Mouse (Mus musculus): ENCODE data around the gene Tacc3. TPM values are rescaled to one million over a fixed set of nuclear protein-coding genes. Genes with fewer than 3 reads are reported as not detected.
A peak's percentile ranks its signal among the peaks of the same experiment; 100 is the strongest.

The Tacc3 gene
- polyA plus RNA-seq, 1 experiment from 2014 or later: 277 TPM

DNA sequence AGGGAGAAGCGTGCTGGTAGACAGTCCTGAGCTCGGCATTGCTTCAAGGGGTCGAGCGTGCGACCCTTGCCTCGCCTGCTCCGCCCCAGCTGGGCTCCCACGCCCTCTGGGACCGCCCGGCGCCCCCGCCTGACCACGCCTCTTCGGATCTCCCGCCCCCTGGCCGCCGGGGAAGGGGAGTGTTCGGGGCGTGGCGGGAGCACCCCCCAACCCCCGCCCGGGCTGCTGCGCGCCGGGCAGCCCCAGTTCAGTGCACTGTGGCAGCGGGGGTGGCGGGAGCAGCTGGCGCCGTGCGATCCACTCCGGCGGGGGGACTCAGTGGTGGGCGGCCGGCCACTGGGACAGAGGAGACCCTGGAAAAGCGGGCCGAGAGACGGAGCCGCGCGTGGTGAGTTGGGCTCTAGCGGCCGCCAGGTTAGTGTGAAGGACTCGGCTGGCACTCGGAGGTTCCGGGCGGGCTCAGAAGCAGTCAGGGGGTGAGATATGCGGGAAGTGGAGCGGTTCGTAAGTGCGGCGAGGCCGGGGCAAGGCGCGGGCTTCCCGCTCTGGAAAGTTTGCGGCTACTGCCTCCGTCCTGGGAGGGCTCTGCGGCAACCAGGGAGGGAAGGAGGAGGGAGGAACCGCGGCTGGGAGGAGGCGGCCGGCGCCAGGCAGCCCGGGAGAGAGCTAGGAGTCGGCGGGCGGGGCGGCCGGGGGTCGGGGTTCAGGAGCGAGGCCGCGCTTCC, 63.8 kb downstream of the Tacc3 start, which contains the start of gene Fgfr3:
Gene Fgfr3 (plus strand): TSS at position 134 of the 725 bp plus-strand sequence.
- Histone ChIP-seq H3K9me3 (ENCODE audit: control insufficient read depth, low read length) (no peaks in the 10 kb centered on the region), H3K4me3 (ENCODE audit: low read depth, low read length) (peak within 1 kb of the TSS; percentile 88), H3K36me3 (ENCODE audit: control insufficient read depth, insufficient read depth, low read length) (no peaks in the 10 kb centered on the region), H3K4me1 (ENCODE audit: control insufficient read depth, insufficient read depth, low read length) (peaks cover 65% of the 10 kb centered on the region), H3K27me3 (ENCODE audit: control insufficient read depth, insufficient read depth, low read length) (peaks cover 43% of the 10 kb centered on the region; the same call in 1 of the 2 replicates), H3K9ac (ENCODE audit: low read length) (peak within 1 kb of the TSS; percentile 97), H3K4me2 (peak within 1 kb of the TSS; percentile 88), H3K27ac (ENCODE audit: low read depth, low read length) (peak within 1 kb of the TSS; percentile 91)
- DNase-seq (ENCODE audit: low spot score, missing footprints) (peak; percentile 97), ATAC-seq (ENCODE audit: low FRiP score) (peak; percentile 73)
- WGBS: under 1% methylated on average over 71 of the region's 73 CpGs

- H3K36me3 ChIP-seq (ENCODE audit: control insufficient read depth, insufficient read depth, low read length): no peaks in the 10 kb centered on the region
- H3K9me3 ChIP-seq (ENCODE audit: control insufficient read depth, low read length): no peaks in the 10 kb centered on the region
- peaks cover 65% of the 10 kb centered on the region for H3K4me1 ChIP-seq (ENCODE audit: control insufficient read depth, insufficient read depth, low read length)
- peak overlapping the region; percentile 97 for H3K9ac ChIP-seq (ENCODE audit: low read length)
- H3K27ac ChIP-seq (ENCODE audit: low read depth, low read length): peak overlapping the region; percentile 91
- H3K27me3 ChIP-seq (ENCODE audit: control insufficient read depth, insufficient read depth, low read length): peaks cover 48% of the 10 kb centered on the region
- H3K4me3 ChIP-seq (ENCODE audit: low read depth, low read length): peak overlapping the region; percentile 88
- ATAC-seq (ENCODE audit: low FRiP score) (no peak; the same call in 1 of the 2 replicates), DNase-seq (ENCODE audit: low spot score, missing footprints) (peak; percentile 94)
- peak overlapping the region; percentile 88 for H3K4me2 ChIP-seq
- WGBS: under 1% methylated on average over 52 of the region's 53 CpGs
Measured at GRCm38 (mm10) chr5:33722266-33723018, 64.5 kb downstream of the Tacc3 start.

DNA sequence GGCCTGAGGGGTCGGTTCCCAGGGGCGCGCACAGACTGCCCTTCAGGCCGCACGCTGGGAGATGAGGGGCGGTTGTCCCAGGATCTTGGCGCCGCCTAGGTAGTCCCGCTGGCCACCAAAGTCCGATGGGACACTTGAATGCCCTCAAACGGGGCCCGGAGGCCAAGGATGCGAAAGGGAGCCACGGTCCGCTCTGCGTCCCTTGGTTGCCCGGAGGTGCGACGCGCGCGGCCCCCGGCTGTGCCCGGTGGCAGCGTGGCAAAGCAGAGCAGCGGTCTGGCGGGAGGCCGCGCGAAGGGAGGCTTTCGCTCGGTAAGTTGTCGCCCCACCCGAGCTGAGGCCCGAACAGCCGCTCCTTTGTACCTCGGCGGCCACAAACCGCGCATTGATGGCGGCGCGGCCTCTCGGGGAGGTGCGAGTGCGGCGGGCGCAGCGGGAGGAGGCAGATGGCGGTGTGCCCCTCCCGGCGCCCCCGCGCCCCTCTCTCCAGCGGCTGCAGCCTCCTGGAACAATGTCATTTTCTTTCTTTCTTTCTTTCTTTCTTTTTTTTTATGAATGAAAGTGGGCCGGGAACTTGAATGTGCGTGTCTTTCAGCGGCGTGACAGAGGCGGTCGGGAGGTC, 65.2 kb downstream of the Tacc3 start:
- Histone ChIP-seq H3K27ac (ENCODE audit: low read depth, low read length) (peak overlapping the region; percentile 91), H3K36me3 (ENCODE audit: control insufficient read depth, insufficient read depth, low read length) (peaks cover 5% of the 10 kb centered on the region; the same call in 1 of the 2 replicates), H3K9me3 (ENCODE audit: control insufficient read depth, low read length) (no peaks in the 10 kb centered on the region), H3K9ac (ENCODE audit: low read length) (peak overlapping the region; percentile 97), H3K4me3 (ENCODE audit: low read depth, low read length) (peak overlapping the region; percentile 88), H3K4me2 (peak overlapping the region; percentile 88), H3K4me1 (ENCODE audit: control insufficient read depth, insufficient read depth, low read length) (peaks cover 63% of the 10 kb centered on the region), H3K27me3 (ENCODE audit: control insufficient read depth, insufficient read depth, low read length) (peaks cover 53% of the 10 kb centered on the region)
- under 1% methylated on average over 61 of the region's 61 CpGs for WGBS
- ATAC-seq (ENCODE audit: low FRiP score): peak; percentile 60
- DNase-seq (ENCODE audit: low spot score, missing footprints): peak; percentile 96

- H3K4me2 ChIP-seq: peak overlapping the region; percentile 88
- 3% methylated on average over 36 of the region's 36 CpGs for WGBS
- H3K4me3 ChIP-seq (ENCODE audit: low read depth, low read length): peak overlapping the region; percentile 88
- H3K9me3 ChIP-seq (ENCODE audit: control insufficient read depth, low read length): no peaks in the 10 kb centered on the region
- ATAC-seq (ENCODE audit: low FRiP score) (peak; percentile 78), DNase-seq (ENCODE audit: low spot score, missing footprints) (no peak)
- H3K9ac ChIP-seq (ENCODE audit: low read length): peak overlapping the region; percentile 97
- H3K27ac ChIP-seq (ENCODE audit: low read depth, low read length): peak overlapping the region; percentile 91
- peaks cover 56% of the 10 kb centered on the region for H3K4me1 ChIP-seq (ENCODE audit: control insufficient read depth, insufficient read depth, low read length)
- peaks cover 8% of the 10 kb centered on the region; the same call in 1 of the 2 replicates for H3K36me3 ChIP-seq (ENCODE audit: control insufficient read depth, insufficient read depth, low read length)
- peaks cover 50% of the 10 kb centered on the region for H3K27me3 ChIP-seq (ENCODE audit: control insufficient read depth, insufficient read depth, low read length)
Measured at GRCm38 (mm10) chr5:33723641-33724465, 65.9 kb downstream of the Tacc3 start.

DNA sequence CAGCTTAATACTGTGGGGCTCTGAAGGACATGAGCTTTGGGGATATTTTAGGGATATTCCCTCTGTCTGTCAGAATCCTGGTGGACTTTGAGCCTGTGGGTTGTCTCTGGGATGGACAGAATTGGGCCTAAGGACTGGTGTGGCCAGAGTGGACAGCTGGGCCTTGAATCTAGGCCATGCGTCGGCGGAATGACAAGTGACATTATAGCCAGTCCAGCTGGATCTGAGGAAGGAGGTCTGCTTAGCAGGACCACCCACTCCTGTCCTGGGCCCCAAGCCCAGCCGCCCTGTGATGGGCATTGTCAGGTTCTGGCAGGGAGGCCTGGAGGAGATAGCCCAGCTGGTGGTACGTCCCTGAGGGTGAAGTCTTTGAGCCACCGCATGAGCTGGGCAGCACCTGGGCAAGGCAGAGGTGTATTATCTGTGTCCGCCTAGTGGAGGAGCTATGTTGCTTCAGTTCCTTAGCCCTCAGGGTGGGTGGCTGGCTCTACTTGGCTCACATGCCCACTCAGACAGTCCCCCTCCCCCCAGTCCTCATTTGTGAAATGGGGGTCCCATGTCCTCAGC, 68.2 kb downstream of the Tacc3 start:
- peaks cover 42% of the 10 kb centered on the region for H3K27me3 ChIP-seq (ENCODE audit: control insufficient read depth, insufficient read depth, low read length)

DNA sequence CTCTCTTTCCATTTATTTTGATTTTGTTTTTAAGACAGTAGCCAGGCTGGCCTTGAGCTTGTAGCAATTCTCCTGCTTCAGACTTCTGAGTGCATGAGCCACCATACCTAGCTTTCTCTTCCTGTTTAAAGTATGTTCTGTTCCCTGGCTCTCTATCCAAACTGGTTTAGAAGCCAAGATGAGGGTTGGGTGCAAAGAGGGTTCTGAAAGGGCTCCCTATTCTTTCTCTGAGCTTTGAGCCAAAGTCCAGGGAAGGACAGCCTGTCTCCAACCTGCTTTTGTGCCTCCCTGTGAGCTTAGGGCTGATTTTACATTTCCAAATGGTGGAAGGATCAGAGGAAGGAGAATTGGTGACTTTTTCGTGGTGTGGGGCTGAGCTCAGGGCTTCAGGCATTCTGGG, 69.0 kb downstream of the Tacc3 start:
- Histone ChIP-seq H3K9me3 (ENCODE audit: control insufficient read depth, low read length) (no peaks in the 10 kb centered on the region), H3K4me1 (ENCODE audit: control insufficient read depth, insufficient read depth, low read length) (peaks cover 41% of the 10 kb centered on the region), H3K36me3 (ENCODE audit: control insufficient read depth, insufficient read depth, low read length) (peaks cover 16% of the 10 kb centered on the region), H3K27me3 (ENCODE audit: control insufficient read depth, insufficient read depth, low read length) (peaks cover 39% of the 10 kb centered on the region), H3K4me3 (ENCODE audit: low read depth, low read length) (no peak overlapping the region), H3K9ac (ENCODE audit: low read length) (no peak overlapping the region), H3K27ac (ENCODE audit: low read depth, low read length) (no peak overlapping the region), H3K4me2 (no peak overlapping the region)
- ATAC-seq (ENCODE audit: low FRiP score) (no peak), DNase-seq (ENCODE audit: low spot score, missing footprints) (peak; percentile 78)
- WGBS: 86% methylated on average over 1 of the region's 1 CpGs

More for the DNA sequence above, 68.2 kb downstream of the Tacc3 start:
- H3K4me2 ChIP-seq: peak overlapping the region; percentile 88
- H3K9ac ChIP-seq (ENCODE audit: low read length): peak overlapping the region; percentile 27
- ATAC-seq (ENCODE audit: low FRiP score) (no peak), DNase-seq (ENCODE audit: low spot score, missing footprints) (no peak)
- H3K4me1 ChIP-seq (ENCODE audit: control insufficient read depth, insufficient read depth, low read length): peaks cover 45% of the 10 kb centered on the region
- H3K4me3 ChIP-seq (ENCODE audit: low read depth, low read length): 0 out of 2 replicates have a peak overlapping the region, but pooled peaks have one; percentile 88
- H3K9me3 ChIP-seq (ENCODE audit: control insufficient read depth, low read length): no peaks in the 10 kb centered on the region
- 85% methylated on average over 7 of the region's 7 CpGs for WGBS
- H3K27ac ChIP-seq (ENCODE audit: low read depth, low read length): no peak overlapping the region
- peaks cover 14% of the 10 kb centered on the region; the same call in 1 of the 2 replicates for H3K36me3 ChIP-seq (ENCODE audit: control insufficient read depth, insufficient read depth, low read length)
